Mouse (Mus musculus) kidney, adult 2 months (tissue): ENCODE data around the gene Chrna9.

Experiments used
- CTCF ChIP-seq: fragments of 200-500 bp; conservative IDR thresholded peaks from 2 replicates; pipeline ENCODE4 v1.5.1; 2011; ENCODE audit warnings: low read depth, mild to moderate bottlenecking, control low read depth, low read length, moderate library complexity, mixed read lengths; ENCODE audit not compliant: insufficient read depth, insufficient read length
- POLR2A ChIP-seq: fragments of 200-500 bp; IDR thresholded peaks from one replicate; pipeline ENCODE4 v1.6.1; 2011; ENCODE audit warnings: low read depth, low read length, control low read depth

GRCm38 (mm10) chr5:65963291-65963690, 28.6 kb downstream of the Chrna9 start:
- no peak for TF ChIP-seq CTCF
- no peak for TF ChIP-seq POLR2A
